Mouse (Mus musculus): ENCODE results near the gene H2afj.
A peak's percentile ranks its signal among the peaks of the same experiment; 100 is the strongest.

Gene H2afj

DNA sequence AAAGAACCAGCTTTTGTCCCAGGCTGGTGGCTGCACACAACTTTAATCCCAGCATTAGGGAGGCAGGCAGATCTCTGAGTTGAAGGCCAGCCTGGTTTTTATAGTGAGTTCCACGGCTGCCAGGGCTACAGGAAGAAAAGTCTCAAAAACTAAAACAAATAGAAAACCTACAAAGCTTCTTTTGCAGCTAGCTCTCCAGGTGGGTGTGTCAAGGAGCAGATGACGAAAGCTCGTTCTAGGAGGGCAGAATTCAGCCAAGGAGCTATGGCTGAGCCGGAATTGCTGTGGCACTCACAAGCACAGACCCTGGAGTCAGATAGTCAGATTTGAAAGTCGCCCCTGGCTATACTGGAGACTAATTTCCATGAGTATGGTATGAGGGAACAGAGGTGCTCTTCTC is 1.2 kb upstream of the H2afj start:
- no peak for DNase-seq

DNA sequence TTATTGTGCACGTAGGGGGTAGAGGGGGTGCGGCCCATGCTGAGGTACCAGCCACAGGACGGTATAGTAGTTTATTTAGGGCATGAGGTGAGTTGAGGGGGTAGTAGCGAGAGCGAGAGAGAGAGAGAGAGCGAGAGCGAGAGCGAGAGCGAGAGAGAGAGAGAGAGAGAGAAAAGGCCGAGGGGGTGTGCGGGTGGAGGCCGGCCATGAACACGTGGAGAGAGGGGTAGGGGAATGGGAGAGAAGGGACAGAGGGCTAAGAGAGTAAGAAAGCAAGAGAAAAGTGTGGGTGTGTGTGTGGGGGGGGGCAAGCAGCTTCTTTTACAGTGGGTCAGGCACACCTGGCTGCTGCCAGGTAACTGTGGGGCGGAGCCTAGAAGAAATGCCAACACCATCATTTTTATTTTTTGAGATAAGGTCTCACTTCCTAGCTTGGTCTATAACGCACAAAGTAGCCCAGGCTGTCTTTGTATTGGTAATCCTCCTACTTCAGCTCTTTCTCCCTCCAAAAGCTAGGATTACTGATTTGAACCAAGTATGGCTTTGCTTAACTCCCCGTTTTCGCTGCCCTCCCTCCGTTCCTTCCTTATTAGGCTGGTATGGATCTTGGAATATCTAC is 540 bp upstream of the H2afj start:
- no peak for DNase-seq

DNA sequence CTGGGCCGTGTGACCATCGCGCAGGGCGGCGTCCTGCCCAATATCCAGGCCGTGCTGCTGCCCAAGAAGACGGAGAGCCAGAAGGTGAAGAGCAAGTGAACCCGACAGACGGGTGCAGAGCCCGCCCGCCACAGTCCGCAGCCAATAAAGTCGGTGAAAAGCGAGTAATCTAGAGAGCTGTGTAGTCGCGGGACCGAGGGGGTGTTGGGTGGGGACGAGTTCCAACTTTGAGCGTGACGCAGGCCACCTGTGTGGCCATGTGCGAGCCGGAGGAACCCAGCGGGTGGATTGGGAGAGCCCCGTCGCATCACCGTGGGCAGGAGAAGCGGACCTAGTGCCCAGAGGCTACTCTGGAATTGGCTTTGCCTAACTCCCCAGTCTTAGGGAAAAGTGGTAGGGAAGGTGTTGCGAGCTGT is 595 bp downstream of the H2afj start:
- peak; percentile 57 for DNase-seq

DNA sequence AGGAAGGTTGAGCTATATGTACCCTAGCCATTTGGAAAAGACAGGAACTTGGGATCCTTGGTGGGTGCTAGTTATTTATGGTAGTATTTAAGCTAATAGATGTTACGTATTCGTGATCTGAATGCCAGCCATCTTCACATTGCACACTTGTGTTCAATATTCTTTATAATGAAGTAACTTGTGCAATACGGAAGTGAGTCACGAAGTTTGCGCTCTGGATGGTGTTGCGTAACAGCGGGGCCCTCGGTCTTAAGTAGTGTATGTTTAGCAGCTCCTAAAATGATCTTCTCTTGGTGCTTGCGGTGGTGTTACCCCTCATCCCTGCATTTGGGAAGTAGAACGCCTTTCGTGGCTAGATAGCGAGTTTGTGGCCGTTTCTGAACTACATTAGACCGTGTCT is 1.0 kb downstream of the H2afj start:
- peak; percentile 52 for DNase-seq

DNA sequence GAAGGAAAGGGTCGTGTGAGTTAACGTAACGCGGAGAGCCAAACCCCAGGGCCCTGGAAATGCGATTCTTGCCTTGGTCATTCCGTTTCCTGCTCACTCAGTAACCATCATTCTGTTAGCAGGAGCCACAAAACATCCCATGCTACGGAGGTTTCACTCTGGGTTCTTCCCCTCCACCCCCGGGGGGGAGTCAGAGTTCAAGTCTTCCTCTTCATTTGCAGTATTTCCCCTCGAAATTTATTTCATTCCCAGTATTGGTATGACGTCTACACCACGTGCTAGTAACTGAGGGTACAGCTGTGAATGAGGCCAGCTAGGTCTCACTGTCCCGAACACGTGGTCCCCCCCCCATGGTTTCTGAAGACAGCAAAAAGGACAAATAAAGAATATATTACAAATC is 1.6 kb downstream of the H2afj start:
- DNase-seq, result no peak

DNA sequence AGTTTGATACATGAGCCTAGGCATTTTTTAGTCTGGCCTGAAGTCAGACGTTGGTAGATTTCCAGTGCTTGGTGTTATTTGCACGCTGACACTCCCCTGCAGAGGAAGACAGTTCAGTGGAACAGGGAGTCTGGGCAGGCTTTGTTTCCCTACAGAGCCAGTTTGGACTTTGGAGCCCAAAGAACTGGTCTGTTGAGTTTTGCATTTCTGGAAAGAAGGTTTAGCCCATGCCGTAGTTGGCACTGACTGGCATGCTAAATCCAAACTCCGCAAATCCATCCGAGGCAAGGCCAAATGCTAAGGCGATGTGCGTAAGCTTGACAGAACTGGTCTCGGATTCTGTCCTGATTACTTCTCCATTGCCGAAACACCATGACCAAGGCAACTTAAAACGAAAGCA is 3.2 kb downstream of the H2afj start:
- no peak for DNase-seq

DNA sequence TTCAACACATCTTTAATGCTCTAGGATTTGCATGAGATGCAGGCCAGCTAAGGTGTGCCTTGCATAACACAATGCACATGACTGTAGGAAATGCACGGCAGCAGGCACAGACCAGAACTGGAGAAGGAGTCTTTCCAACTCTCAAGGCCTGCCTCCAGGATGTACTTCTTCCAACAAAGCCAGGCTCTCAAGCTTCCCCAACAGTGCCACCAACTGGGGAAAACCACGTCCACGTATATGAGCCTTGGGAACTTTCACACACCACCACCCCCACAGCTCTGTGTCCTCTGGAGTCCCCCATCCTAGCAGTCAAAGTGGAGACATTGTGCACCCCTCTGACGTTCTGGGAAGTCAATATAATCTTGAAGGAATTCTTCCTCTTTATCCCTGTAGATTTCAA is 5.1 kb downstream of the H2afj start:
- peak; percentile 48 for DNase-seq

DNA sequence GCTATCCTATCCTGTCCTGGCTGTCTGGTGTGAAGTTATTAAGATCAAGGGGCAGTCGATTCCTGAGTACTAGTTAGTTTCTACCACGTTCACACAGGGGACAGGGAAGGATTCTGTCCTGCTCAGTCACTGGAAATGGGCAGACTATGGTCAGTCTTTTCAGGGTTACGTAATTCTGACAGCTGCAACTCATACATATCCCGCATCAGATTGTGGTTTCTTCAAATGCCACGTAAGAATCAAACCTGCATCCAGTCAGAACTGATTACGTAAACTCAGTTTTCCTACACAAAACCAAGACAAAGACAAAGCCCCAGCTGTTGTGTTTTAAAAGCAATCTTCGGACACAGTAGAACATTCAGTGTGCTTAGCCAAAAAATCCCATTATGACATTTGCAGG is 7.3 kb downstream of the H2afj start:
- no peak for DNase-seq

DNA sequence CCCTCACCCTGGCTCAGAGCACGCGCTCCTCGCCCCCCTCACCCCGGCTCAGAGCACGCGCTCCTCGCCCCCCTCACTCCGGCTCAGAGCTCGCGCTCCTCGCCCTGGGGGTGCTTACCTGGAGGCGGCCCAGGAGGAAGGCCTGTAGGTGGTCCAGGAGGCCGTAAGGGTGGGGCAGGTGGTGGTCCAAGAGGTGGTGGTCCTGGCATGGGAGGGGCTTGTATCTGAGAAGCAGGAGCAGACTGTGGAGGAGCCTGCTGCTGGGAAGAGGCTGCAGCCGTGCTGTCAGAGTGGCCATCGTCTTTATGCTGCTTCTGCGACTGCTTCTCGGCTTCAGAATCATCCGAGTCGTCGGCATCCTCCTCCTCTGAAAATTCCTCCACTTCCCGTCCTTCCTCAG is 8.8 kb downstream of the H2afj start:
- DNase-seq, result no peak

DNA sequence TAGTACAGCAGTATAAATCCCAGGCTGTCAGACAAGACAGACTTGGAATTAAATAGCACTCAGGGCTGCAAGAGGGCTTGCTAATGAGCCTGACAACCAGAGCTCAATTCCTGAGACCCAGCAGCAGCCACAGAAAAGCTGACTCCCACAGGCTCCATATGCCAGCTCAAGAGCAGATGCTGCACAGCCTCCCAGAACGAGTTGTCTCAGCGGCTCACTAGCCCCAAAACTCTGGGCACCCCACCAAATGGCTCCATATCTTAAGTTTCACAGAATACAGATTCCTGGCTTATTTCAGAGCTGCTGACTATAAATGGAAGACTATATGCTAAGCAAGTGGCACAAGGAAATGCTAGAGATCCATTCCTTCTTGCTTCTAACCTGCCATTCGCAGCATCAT is 9.5 kb downstream of the H2afj start:
- DNase-seq, result peak; percentile 92

DNA sequence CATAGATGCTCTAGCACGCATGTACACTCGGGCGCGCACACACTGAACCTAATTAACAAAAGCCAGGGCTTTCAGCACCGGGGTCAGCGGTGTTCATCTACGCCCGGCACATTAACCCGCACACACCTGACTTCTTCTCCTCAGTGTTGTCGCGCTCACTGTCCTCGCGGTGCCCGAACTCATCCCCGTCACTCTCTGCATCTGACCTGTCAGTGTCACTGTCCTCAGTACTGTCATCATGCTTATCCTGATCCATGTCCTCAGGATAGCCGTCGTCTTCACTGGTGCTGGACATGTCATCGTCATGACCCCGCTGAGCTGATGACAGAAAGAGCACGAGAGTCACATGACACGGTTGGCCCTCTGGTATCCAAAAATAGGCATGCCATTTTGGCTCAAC is 12.3 kb downstream of the H2afj start:
- DNase-seq, result no peak

DNA sequence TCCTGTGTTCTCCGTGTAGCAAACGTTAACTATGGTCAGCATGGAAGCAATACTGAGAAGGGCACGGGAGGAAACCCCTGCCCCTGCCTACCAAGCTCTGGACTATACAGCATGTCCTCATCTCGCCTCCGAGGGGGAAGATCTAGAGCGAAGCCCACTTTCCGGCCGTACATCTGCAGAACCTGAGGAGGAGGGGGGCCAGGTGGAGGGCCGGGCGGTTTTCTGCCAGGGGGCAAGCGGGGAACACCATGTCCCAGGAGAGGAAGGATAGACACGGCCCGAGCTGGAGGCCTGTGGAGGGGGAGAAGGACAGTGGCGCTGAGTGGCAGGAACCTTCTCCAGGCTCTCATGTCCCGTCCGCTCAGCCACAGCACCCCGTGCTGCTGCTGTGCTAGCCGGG is 13.0 kb downstream of the H2afj start:
- DNase-seq, result no peak

DNA sequence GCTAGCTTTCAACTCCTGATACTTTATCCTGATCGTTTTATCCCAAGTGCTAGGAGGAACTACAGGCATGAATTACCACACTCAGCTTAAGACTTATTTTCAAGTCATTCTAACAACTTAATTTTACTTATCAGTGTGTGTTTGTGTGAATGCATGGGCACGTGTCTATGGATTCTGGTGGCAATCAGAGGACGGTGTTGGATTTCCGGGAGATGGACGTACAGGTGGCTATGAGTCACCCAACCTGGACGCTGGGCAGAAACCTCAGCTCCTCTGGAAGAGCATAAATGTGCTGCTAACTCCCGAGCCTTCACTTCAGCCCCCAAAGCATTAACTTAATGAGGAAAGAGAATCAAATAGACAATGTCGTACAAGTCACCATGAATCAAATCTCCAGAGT is 16.9 kb downstream of the H2afj start:
- no peak for DNase-seq

DNA sequence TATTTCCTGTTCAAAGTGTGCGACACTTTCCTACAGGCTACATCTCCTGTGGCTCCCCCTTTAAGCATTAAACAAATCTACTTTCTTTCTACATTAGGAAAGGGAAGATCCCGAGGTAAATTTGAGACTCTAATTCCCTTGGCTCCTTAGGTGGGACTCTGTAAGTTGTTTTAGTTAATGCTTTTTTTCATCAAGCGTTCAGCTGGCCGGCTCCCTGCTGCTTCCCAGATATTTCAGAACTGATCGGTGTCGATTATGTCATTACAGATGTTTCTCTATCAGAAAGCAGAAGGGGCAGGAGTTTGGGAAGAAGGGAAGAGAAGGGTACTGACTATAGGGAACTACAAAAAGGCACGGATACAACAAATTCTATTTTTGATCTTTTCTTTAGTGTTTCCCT is 19.1 kb downstream of the H2afj start:
- no peak for DNase-seq

DNA sequence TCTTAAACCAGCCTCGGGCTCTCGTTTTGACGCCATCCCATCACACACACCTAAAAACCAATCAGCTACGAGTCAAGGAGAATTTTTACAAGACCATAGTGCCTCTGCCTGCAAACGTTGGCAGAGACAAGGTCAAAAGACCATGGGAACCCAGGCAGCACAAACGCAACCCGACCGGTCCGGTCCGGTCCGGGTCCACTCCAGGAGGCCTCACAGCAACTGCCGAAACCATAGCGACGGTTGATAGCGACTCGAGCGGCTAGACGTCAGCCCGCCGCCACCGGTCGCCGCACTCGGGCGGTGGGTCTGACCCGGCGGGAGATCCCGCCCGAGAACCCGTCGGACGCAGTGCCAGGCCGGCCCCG is 19.5 kb downstream of the H2afj start, which contains the start of gene BC049715:
BC049715 (plus strand) TSS at position 111 of the 365 bp plus-strand sequence.
- DNase-seq, result no peak

DNA sequence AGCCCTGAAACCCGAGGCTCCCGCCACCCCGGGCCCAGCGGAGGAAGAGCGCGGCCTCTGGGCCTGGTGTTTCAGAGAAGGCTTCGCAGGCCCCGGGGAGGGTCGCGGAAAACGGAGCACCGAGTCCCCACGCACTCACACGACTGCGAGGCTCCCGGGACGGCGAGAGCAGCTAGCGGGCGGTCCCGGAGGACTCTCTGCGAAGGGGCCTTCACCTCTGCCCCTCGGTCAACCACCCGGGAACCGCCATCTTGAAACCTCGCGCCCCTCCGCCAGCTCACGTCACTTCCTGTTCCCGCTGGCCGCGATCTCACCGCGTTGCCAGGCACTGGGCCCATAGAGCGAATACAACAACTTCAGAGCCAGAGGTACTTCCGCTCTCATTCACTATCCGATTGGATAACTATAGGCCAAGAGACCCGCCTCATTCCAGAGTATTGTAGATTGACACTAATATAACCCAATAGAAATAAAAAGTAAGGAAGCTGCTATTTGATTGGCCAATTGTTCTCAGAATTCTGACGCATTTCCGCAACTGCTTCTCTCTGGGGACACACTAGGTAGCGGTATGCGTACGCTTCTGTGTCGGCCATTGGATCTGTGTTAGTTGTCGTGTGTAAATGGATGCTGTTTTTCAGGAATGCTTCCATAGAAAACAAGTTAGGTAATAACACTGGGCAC is 20.0 kb downstream of the H2afj start, which contains the start of gene Wbp11:
Wbp11 (minus strand) TSS at position 353 of the 681 bp plus-strand sequence.
- peak; percentile 97 for DNase-seq

DNA sequence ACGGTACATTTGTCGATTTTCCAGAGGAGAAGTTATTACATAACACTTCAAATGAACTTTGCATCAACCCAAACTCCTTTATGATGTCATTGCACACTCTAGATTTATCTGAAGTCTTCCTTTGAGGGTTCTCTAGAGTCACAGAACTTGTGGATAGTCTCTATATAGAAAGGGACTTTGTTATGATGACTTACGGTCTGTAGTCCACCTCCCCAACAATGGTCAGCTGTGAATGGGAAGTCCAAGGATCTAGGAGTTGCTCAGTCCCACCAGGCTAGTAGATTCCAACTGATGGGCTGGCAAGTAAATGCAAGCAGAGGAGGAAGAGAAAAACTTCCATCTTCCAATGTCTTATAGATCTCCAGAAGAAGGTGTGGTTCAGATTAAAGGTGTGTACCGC is 20.6 kb downstream of the H2afj start:
- DNase-seq, result no peak

DNA sequence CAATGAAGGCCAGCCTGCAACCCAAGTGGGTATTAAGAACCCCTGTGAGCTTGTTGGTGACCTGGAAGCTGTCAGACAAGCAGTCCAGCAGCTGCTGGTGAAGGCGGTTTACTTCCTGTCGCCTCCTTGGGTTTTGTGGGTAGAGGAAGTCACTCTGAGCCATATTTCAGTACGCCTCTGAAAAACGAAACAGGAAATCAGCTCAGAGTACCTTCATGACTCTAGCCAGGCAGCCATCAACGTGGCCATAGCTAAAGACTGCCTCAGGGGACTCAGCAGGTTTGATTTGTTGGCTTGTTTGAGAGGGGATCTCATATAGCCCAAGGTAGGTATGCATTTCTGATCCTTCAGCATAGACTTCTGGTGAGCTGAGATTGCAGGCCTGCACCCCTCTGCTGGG is 23.7 kb downstream of the H2afj start:
- DNase-seq, result no peak

DNA sequence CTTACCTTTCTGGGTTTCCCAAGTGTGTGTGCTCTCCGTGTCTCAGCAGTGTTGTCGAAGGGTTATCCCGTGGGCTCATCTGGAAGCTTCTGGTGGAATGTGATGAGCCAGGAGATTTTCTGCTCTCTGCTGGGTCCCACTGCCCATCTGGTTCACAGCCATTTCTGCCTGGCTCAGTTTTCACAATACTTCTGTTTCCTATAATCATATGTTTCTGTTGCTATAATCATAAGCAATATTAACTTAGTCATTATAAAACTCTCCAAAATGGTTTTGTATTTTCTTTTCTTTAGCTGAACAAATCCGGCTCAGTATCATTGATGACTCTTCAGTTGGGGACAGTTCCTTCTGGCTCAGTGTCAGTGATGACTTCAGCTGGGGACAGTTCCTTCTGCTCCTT is 27.3 kb downstream of the H2afj start, which contains the start of gene Smco3:
Smco3 (minus strand) TSS at position 101 of the 400 bp plus-strand sequence.
- DNase-seq, result no peak

DNA sequence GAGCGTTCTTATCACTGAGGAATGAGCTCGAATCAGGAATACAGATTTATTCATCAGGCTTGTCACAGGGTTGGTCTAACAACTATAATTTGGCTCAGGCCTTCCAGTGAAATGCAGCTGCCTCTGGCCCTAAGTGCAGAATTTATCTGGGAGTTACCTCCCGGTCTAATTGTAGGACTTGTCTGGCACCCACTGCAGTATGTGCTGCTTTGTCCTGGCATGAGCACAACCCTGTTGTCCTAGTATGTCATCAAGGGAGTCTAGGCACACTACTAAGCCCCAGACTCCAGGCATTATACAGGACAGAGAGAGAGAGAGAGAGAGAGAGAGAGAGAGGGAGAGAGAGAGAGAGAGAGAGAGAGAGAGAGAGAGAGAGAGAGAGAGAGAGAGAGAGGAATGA is 29.3 kb downstream of the H2afj start:
- DNase-seq, result no peak

DNA sequence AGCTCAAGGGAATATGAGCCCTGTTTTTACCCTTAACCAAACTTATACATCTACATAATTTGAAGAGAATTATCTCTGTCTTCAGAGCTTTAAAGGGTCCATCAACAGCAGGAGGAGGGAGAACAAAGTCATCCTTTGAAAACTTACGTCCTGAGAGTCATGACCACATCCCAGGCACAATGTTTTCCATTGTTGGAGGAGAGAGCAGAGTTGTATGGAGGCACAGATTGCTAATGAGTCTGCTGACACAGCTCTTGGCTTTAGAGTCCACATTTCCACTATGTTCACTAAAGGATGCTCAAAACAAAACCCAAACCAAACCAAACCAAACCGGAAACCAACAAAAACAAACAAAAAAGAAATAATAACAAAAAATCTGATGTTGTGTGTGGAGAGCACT is 36.9 kb downstream of the H2afj start:
- DNase-seq, result no peak

DNA sequence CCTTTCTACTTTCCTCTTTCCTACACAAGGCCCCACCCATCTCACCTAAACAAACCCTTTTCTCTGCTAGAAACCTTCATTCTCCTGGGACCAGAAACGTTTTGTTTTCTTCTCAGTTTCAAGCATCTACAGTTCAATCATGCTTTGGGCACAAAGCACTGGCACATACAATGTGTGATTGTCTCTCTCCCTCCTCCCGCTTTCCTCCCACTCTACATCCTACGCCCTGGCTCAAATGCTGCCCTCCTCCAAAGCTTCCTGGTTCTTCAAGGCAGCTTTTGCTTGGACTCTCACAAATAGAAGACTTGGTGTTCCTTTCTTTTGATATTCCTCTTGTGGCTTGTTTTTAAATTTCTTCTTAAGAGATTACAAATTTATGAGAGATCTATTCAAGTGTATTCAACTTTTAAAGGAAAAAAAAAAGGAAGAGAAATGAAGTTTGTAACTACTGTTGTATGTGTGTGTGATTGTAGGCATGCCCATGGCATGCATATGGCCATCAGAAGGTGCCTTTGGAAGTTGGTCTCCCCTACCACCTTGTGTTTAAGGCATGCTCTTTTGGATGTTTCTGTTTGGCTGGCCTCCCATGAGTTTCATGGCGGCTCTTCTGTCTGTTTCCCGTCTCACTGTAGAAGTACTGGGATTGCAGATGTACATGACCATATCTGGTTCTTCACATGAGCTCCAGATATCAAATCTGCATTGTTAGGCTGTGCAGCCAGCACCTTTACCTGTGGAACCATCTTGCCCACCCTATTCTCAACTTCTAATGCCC is 37.8 kb downstream of the H2afj start:
- peak; percentile 23 for DNase-seq

DNA sequence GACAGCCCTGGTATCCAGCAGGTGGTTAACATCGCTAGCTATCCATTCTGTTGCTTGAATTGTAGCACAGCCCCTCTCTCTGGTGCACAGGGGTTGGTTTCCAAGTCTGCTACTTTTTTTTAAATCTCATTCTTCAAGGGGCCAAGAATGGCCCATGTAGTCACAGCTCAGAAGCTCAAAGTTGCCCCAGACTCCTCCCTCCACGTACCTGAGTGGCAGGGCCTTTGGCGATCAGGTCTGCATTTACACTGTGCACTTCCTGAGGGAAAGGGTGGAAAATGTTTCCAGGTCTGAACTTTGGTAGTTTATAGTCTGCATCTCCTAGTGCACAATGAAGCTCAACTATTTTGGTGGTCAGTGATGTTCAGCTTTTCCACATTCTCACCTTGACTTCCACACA is 39.2 kb downstream of the H2afj start:
- DNase-seq, result no peak

DNA sequence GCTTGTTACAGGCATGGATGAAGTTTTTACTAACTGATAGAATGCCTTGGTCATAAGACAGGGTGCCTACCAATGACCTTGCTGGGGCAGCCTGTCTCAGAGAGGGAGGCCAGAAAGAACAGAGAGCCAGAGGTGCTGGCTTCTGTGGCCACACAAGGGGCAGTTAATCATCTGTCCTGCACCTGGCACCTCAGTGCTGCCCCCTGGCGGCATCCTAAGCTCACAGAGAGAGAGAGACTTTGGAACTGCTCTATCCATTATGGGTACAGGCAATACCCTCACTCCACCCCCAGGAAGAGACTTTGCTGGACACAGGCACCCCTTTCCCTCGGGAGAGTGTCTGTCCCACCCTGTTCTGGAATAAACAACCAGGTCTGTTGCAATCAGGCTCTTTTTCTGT is 39.7 kb downstream of the H2afj start:
- peak; percentile 55 for DNase-seq

Measured in right cerebral cortex, adult 18-20 months (tissue).